Mouse (Mus musculus): ENCODE data around the gene Ucn2. TPM values are rescaled to one million over a fixed set of nuclear protein-coding genes. Genes with fewer than 3 reads are reported as not detected.

Gene Ucn2
- total and polyA plus RNA-seq, 2 experiments from 2014 or later, result not detected

DNA sequence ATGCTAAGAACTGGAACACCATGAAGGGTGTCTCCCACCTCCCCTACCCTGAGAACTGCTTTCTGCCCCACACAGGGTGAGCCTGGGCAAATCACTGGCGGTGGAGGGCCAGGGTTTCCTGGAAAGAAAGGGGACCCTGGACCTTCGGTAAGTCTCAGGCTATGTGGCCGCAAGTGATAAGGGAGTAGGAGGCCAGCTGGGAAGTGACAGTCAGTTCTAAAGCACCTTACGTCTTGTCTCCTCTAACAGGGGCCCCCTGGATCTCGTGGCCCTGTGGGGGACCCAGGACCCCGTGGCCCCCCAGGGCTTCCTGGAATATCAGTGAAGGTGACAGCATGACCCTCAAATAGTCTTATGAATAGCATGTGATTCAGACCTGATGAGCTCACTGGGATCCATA lies 21.5 kb upstream of the Ucn2 start:
- ATAC-seq (ENCODE audit: insufficient read depth, low read depth) (no peak), DNase-seq (ENCODE audit: low spot score) (no peak)
- Histone ChIP-seq H3K27me3 (ENCODE audit: control insufficient read depth, insufficient read depth, low read length) (no peaks in the 10 kb centered on the region), H3K4me2 (ENCODE audit: low read depth, low read length) (no peak overlapping the region), H3K4me3 (ENCODE audit: low read depth, low read length) (no peak overlapping the region), H3K27ac (ENCODE audit: low read depth) (no peak overlapping the region), H3K9me3 (replicated peaks; ENCODE audit: control insufficient read depth, low read length) (no peaks in the 10 kb centered on the region), H3K4me1 (ENCODE audit: control insufficient read depth, insufficient read depth) (no peaks in the 10 kb centered on the region), H3K36me3 (replicated peaks; ENCODE audit: control insufficient read depth, insufficient read depth, low read length) (no peaks in the 10 kb centered on the region), H3K9ac (replicated peaks; ENCODE audit: low read depth, low read length) (no peak overlapping the region)
- TF ChIP-seq EP300 (IDR thresholded peaks at IDR 0.05; ENCODE audit: low read depth), result no peak
- no peak for TF ChIP-seq CTCF (IDR thresholded peaks at IDR 0.05; ENCODE audit: low read depth)
- 62% methylated on average over 6 of the region's 6 CpGs for whole genome bisulfite sequencing

GRCm38 (mm10) chr9:108970623-108971022 lies 15.2 kb upstream of the Ucn2 start:
- Histone ChIP-seq H3K4me1 (ENCODE audit: control insufficient read depth, insufficient read depth) (peaks cover 4% of the 10 kb centered on the region), H3K27me3 (ENCODE audit: control insufficient read depth, insufficient read depth, low read length) (no peaks in the 10 kb centered on the region), H3K36me3 (replicated peaks; ENCODE audit: control insufficient read depth, insufficient read depth, low read length) (no peaks in the 10 kb centered on the region), H3K9me3 (replicated peaks; ENCODE audit: control insufficient read depth, low read length) (no peaks in the 10 kb centered on the region), H3K27ac (ENCODE audit: low read depth) (no peak overlapping the region), H3K4me2 (ENCODE audit: low read depth, low read length) (no peak overlapping the region), H3K4me3 (ENCODE audit: low read depth, low read length) (no peak overlapping the region), H3K9ac (replicated peaks; ENCODE audit: low read depth, low read length) (no peak overlapping the region)
- TF ChIP-seq EP300 (IDR thresholded peaks at IDR 0.05; ENCODE audit: low read depth) (peak; percentile 45; the same call in 1 of the 2 replicates), CTCF (IDR thresholded peaks at IDR 0.05; ENCODE audit: low read depth) (no peak)
- peak; percentile 55 for DNase-seq (ENCODE audit: low spot score)
- peak; percentile 80 for ATAC-seq (ENCODE audit: insufficient read depth, low read depth)
- WGBS, result 36% methylated on average over 8 of the region's 8 CpGs

GRCm38 (mm10) chr9:108976483-108976882 lies 9.3 kb upstream of the Ucn2 start:
- no peak overlapping the region for H3K9ac ChIP-seq (replicated peaks; ENCODE audit: low read depth, low read length)
- TF ChIP-seq EP300 (IDR thresholded peaks at IDR 0.05; ENCODE audit: low read depth) (no peak), CTCF (IDR thresholded peaks at IDR 0.05; ENCODE audit: low read depth) (no peak)
- H3K4me1 ChIP-seq (ENCODE audit: control insufficient read depth, insufficient read depth), result no peaks in the 10 kb centered on the region
- DNase-seq (ENCODE audit: low spot score) (no peak), ATAC-seq (ENCODE audit: insufficient read depth, low read depth) (no peak)
- no peaks in the 10 kb centered on the region for H3K36me3 ChIP-seq (replicated peaks; ENCODE audit: control insufficient read depth, insufficient read depth, low read length)
- no peak overlapping the region for H3K27ac ChIP-seq (ENCODE audit: low read depth)
- WGBS, result 75% methylated on average over 9 of the region's 9 CpGs
- H3K9me3 ChIP-seq (replicated peaks; ENCODE audit: control insufficient read depth, low read length), result no peaks in the 10 kb centered on the region
- no peak overlapping the region for H3K4me3 ChIP-seq (ENCODE audit: low read depth, low read length)
- H3K27me3 ChIP-seq (ENCODE audit: control insufficient read depth, insufficient read depth, low read length), result no peaks in the 10 kb centered on the region
- no peak overlapping the region for H3K4me2 ChIP-seq (ENCODE audit: low read depth, low read length)

- no peak for TF ChIP-seq EP300 (IDR thresholded peaks at IDR 0.05; ENCODE audit: low read depth)
- TF ChIP-seq CTCF (IDR thresholded peaks at IDR 0.05; ENCODE audit: low read depth), result no peak
- H3K4me3 ChIP-seq (ENCODE audit: low read depth, low read length), result no peak overlapping the region
- H3K4me1 ChIP-seq (ENCODE audit: control insufficient read depth, insufficient read depth), result no peaks in the 10 kb centered on the region
Measured at GRCm38 (mm10) chr9:108977966-108978365, 7.8 kb upstream of the Ucn2 start.

DNA sequence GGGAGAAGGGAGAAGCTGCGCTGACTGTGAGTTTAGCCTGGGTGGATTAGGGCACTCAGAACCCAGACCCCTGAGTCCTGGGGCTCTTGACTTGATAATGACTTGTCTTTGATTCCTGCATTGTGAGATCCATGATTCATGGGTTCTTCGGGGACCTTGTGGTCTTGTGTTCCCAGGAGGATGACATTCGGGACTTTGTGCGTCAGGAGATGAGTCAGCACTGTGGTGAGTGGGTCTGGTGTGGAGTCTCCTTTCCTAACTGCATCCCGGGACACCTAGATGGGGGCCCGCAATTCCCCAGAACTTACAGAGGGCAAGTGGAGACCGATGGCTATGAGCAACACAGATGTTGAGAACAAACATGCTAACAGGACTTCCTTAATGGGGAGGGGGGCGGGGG lies 3.3 kb upstream of the Ucn2 start:
- DNase-seq (ENCODE audit: low spot score), result no peak
- TF ChIP-seq EP300 (IDR thresholded peaks at IDR 0.05; ENCODE audit: low read depth), result no peak
- no peak overlapping the region for H3K27ac ChIP-seq (ENCODE audit: low read depth)
- no peaks in the 10 kb centered on the region for H3K27me3 ChIP-seq (ENCODE audit: control insufficient read depth, insufficient read depth, low read length)
- H3K4me1 ChIP-seq (ENCODE audit: control insufficient read depth, insufficient read depth), result no peaks in the 10 kb centered on the region
- no peak overlapping the region for H3K4me3 ChIP-seq (ENCODE audit: low read depth, low read length)
- ATAC-seq (ENCODE audit: insufficient read depth, low read depth), result no peak
- H3K9ac ChIP-seq (replicated peaks; ENCODE audit: low read depth, low read length), result no peak overlapping the region
- H3K9me3 ChIP-seq (replicated peaks; ENCODE audit: control insufficient read depth, low read length), result no peaks in the 10 kb centered on the region
- H3K4me2 ChIP-seq (ENCODE audit: low read depth, low read length), result no peak overlapping the region
- H3K36me3 ChIP-seq (replicated peaks; ENCODE audit: control insufficient read depth, insufficient read depth, low read length), result no peaks in the 10 kb centered on the region
- WGBS, result 76% methylated on average over 8 of the region's 8 CpGs

More at GRCm38 (mm10) chr9:108977966-108978365, 7.8 kb upstream of the Ucn2 start:
- WGBS, result 56% methylated on average over 7 of the region's 7 CpGs
- ATAC-seq (ENCODE audit: insufficient read depth, low read depth) (no peak), DNase-seq (ENCODE audit: low spot score) (no peak)
- H3K9me3 ChIP-seq (replicated peaks; ENCODE audit: control insufficient read depth, low read length), result no peaks in the 10 kb centered on the region
- no peaks in the 10 kb centered on the region for H3K27me3 ChIP-seq (ENCODE audit: control insufficient read depth, insufficient read depth, low read length)
- H3K9ac ChIP-seq (replicated peaks; ENCODE audit: low read depth, low read length), result no peak overlapping the region
- no peak overlapping the region for H3K27ac ChIP-seq (ENCODE audit: low read depth)
- H3K36me3 ChIP-seq (replicated peaks; ENCODE audit: control insufficient read depth, insufficient read depth, low read length), result no peaks in the 10 kb centered on the region
- no peak overlapping the region for H3K4me2 ChIP-seq (ENCODE audit: low read depth, low read length)

DNA sequence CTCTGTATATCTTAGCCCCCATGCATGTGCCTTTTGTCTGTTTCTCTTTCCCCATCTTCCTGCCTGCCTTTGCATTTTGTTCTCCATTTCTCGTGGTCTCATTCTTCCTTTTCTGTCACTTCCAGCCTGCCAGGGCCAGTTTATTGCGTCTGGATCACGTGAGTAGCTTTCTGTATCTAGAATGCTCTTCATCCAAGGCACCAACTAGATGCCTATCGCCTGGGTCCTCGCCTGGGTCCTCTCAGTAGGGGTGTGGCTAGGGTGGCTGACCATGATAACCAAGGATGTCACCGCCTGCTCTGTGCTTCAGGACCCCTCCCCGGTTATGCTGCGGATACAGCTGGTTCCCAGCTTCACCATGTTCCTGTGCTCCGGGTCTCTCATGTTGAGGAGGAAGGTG lies 2.6 kb upstream of the Ucn2 start:
- TF ChIP-seq CTCF (IDR thresholded peaks at IDR 0.05; ENCODE audit: low read depth) (no peak), EP300 (IDR thresholded peaks at IDR 0.05; ENCODE audit: low read depth) (no peak)
- H3K27me3 ChIP-seq (ENCODE audit: control insufficient read depth, insufficient read depth, low read length), result no peaks in the 10 kb centered on the region
- no peaks in the 10 kb centered on the region for H3K36me3 ChIP-seq (replicated peaks; ENCODE audit: control insufficient read depth, insufficient read depth, low read length)
- DNase-seq (ENCODE audit: low spot score), result no peak
- H3K9me3 ChIP-seq (replicated peaks; ENCODE audit: control insufficient read depth, low read length), result no peaks in the 10 kb centered on the region
- WGBS, result 64% methylated on average over 9 of the region's 9 CpGs
- no peak overlapping the region for H3K4me2 ChIP-seq (ENCODE audit: low read depth, low read length)
- H3K4me3 ChIP-seq (ENCODE audit: low read depth, low read length), result no peak overlapping the region
- H3K9ac ChIP-seq (replicated peaks; ENCODE audit: low read depth, low read length), result no peak overlapping the region
- no peak for ATAC-seq (ENCODE audit: insufficient read depth, low read depth)
- no peak overlapping the region for H3K27ac ChIP-seq (ENCODE audit: low read depth)
- peaks cover 4% of the 10 kb centered on the region; the same call in 1 of the 2 replicates for H3K4me1 ChIP-seq (ENCODE audit: control insufficient read depth, insufficient read depth)
